11 mouse cellular contexts compared by ENCODE assay signal in genomic region chr5:116419322-116420045, GRCm38 (mm10). TPM values are rescaled to one million over a fixed set of nuclear protein-coding genes. Genes with fewer than 3 reads are reported as not detected.
DNase-seq lines count a peak whose midpoint lies in the region; ATAC-seq and TF ChIP-seq lines count a peak whose summit lies in the region.
"Had no signal": no experiment of that assay in that cellular context is flagged by ENCODE, and none has a peak within 500 bp of the region (broad histone marks: within the 10 kb centered on the region; RNA-seq: fewer than 3 reads in every experiment).

No protein-coding gene starts in this region.

- H3K27ac ChIP-seq in midbrain, embryonic 10.5 days (replicated peaks) = peak overlapping the region; percentile 29; the same call in 1 of the 2 replicates
- no peak overlapping the region for H3K27ac ChIP-seq in midbrain, postnatal 0 days (ENCODE audit: low read depth, low read length)
- peak overlapping the region; percentile 68 for H3K27ac ChIP-seq in heart, embryonic 16.5 days (ENCODE audit: low read length)
- peak overlapping the region; percentile 93 for H3K27ac ChIP-seq in stomach, postnatal 0 days (replicated peaks)
- H3K27ac ChIP-seq: hindbrain, embryonic 14.5 days had no signal

- peak; percentile 25 to 27 for DNase-seq in cerebellum, adult 18-20 months
- DNase-seq in cerebellum, adult 8-10 months = no peak
- DNase-seq in midbrain, embryonic 10.5 days (ENCODE audit: low spot score) = no peak
- DNase-seq in midbrain, postnatal 0 days (ENCODE audit: low spot score) = no peak
- DNase-seq in stomach, postnatal 0 days (ENCODE audit: low spot score) = no peak
- no peak for DNase-seq in left cerebral cortex, adult 18-20 months (ENCODE audit: low spot score in 2 of 2)
- DNase-seq: left cerebral cortex, postnatal 4 days had no signal

- no peak for ATAC-seq in midbrain, postnatal 0 days (ENCODE audit: low FRiP score)
- no peak for ATAC-seq in heart, embryonic 16.5 days (replicated peaks; ENCODE audit: extremely low read depth, insufficient read depth, low FRiP score)
- no peak for ATAC-seq in stomach, postnatal 0 days (ENCODE audit: low FRiP score, low TSS enrichment)
- ATAC-seq in activated CD4-positive, CD25-positive, alpha-beta regulatory T cell, adult 4 months = no peak
- ATAC-seq: CD4-positive, CD25-positive, alpha-beta regulatory T cell, adult 4 months had no signal

- no peaks in the 10 kb centered on the region for H3K9me3 ChIP-seq in midbrain, embryonic 10.5 days (replicated peaks)
- H3K9me3 ChIP-seq in midbrain, postnatal 0 days (ENCODE audit: low read length) = no peaks in the 10 kb centered on the region
- no peaks in the 10 kb centered on the region for H3K9me3 ChIP-seq in heart, embryonic 16.5 days (replicated peaks; ENCODE audit: control insufficient read depth, low read length)
- H3K9me3 ChIP-seq in stomach, postnatal 0 days (ENCODE audit: control insufficient read depth, low read length) = no peaks in the 10 kb centered on the region

- no peak overlapping the region for H3K4me2 ChIP-seq in midbrain, postnatal 0 days (ENCODE audit: low read depth, low read length, poor library complexity, severe bottlenecking)
- peak overlapping the region; percentile 66 for H3K4me2 ChIP-seq in heart, embryonic 16.5 days (ENCODE audit: low read depth, low read length)
- peak overlapping the region; percentile 56 for H3K4me2 ChIP-seq in stomach, postnatal 0 days (replicated peaks; ENCODE audit: low read depth)
- H3K4me2 ChIP-seq: hindbrain, embryonic 14.5 days had no signal

- TF ChIP-seq CTCF in midbrain, postnatal 0 days (IDR thresholded peaks at IDR 0.05) = no peak
- no peak for TF ChIP-seq CTCF in stomach, postnatal 0 days (IDR thresholded peaks at IDR 0.05; ENCODE audit: low read depth)

- peaks cover 30% of the 10 kb centered on the region for H3K27me3 ChIP-seq in midbrain, embryonic 10.5 days (ENCODE audit: low read depth, poor library complexity, severe bottlenecking)
- peaks cover 2% of the 10 kb centered on the region; the same call in 1 of the 2 replicates for H3K27me3 ChIP-seq in midbrain, postnatal 0 days (ENCODE audit: insufficient read depth, low read length)
- H3K27me3 ChIP-seq in heart, embryonic 16.5 days (ENCODE audit: control insufficient read depth, insufficient read depth, low read length) = no peaks in the 10 kb centered on the region
- H3K27me3 ChIP-seq in stomach, postnatal 0 days (ENCODE audit: control insufficient read depth, insufficient read depth, low read length) = no peaks in the 10 kb centered on the region

- no peak overlapping the region for H3K4me3 ChIP-seq in midbrain, embryonic 10.5 days
- no peak overlapping the region for H3K4me3 ChIP-seq in midbrain, postnatal 0 days (ENCODE audit: low read depth, low read length)
- peak overlapping the region; percentile 51 for H3K4me3 ChIP-seq in heart, embryonic 16.5 days (ENCODE audit: low read length)
- H3K4me3 ChIP-seq in stomach, postnatal 0 days (ENCODE audit: low read depth, low read length) = peak overlapping the region; percentile 29

- TF ChIP-seq EP300 in stomach, postnatal 0 days (optimal IDR thresholded peaks at IDR 0.05) = peak; percentile 51

- 54% methylated on average over 6 of the region's 6 CpGs for WGBS in midbrain, embryonic 10.5 days
- WGBS in midbrain, postnatal 0 days = 44% methylated on average over 6 of the region's 6 CpGs
- 47% methylated on average over 6 of the region's 6 CpGs for WGBS in heart, embryonic 16.5 days
- WGBS in stomach, postnatal 0 days = 38% methylated on average over 6 of the region's 6 CpGs

- H3K9ac ChIP-seq in midbrain, postnatal 0 days (replicated peaks; ENCODE audit: low read length, poor library complexity, severe bottlenecking) = no peak overlapping the region
- H3K9ac ChIP-seq in heart, embryonic 16.5 days (ENCODE audit: low read length) = peak overlapping the region; percentile 62
- H3K9ac ChIP-seq in stomach, postnatal 0 days (ENCODE audit: low read length) = peak overlapping the region; percentile 18; the same call in 1 of the 2 replicates
- H3K9ac ChIP-seq: hindbrain, embryonic 14.5 days had no signal

- H3K4me1 ChIP-seq in midbrain, embryonic 10.5 days = peaks cover 75% of the 10 kb centered on the region
- no peaks in the 10 kb centered on the region for H3K4me1 ChIP-seq in midbrain, postnatal 0 days (ENCODE audit: insufficient read depth, low read length)
- H3K4me1 ChIP-seq in heart, embryonic 16.5 days (ENCODE audit: control insufficient read depth, insufficient read depth, low read length) = peaks cover 53% of the 10 kb centered on the region
- peaks cover 5% of the 10 kb centered on the region for H3K4me1 ChIP-seq in stomach, postnatal 0 days (replicated peaks; ENCODE audit: control insufficient read depth, insufficient read depth)

- H3K36me3 ChIP-seq in midbrain, embryonic 10.5 days = no peaks in the 10 kb centered on the region
- H3K36me3 ChIP-seq in midbrain, postnatal 0 days (ENCODE audit: insufficient read depth, low read length) = no peaks in the 10 kb centered on the region
- peaks cover 9% of the 10 kb centered on the region; the same call in 1 of the 2 replicates for H3K36me3 ChIP-seq in heart, embryonic 16.5 days (ENCODE audit: control insufficient read depth, insufficient read depth)
- no peaks in the 10 kb centered on the region; the same call in 1 of the 2 replicates for H3K36me3 ChIP-seq in stomach, postnatal 0 days (ENCODE audit: control insufficient read depth, insufficient read depth, low read length)

RNA-seq across cellular contexts. Expression of gene Hspb8, which starts 3.2 kb away (rescaled TPM):
- 6.9 and 7.5 TPM in 2 replicates for polyA plus RNA-seq in midbrain, embryonic 10.5 days (2016; fragmentation: Nextera tagmentation; extraction: Ambion mirVana)
- 19.4 and 19.8 TPM in 2 replicates for total RNA-seq in midbrain, postnatal 0 days (2014; rRNA removed)
- 7.5 and 8.0 TPM in 2 replicates for polyA plus RNA-seq in midbrain, postnatal 0 days (2015; fragmentation: Nextera tagmentation; extraction: Ambion mirVana)
- 31.1 and 33.8 TPM in 2 replicates for polyA plus RNA-seq in heart, embryonic 16.5 days (2015; fragmentation: Nextera tagmentation; extraction: Ambion mirVana)
- polyA plus RNA-seq in stomach, postnatal 0 days (2015; fragmentation: Nextera tagmentation; extraction: Ambion mirVana) = 28.9 and 29.0 TPM in 2 replicates
- 10 to 100 TPM; 11.5 to 11.6 TPM for total RNA-seq in left cerebral cortex, adult 18-20 months (2021)
- not detected for polyA plus RNA-seq in activated CD4-positive, CD25-positive, alpha-beta regulatory T cell, adult 4 months (2017; shearing (Covaris generic))
- polyA plus RNA-seq: CD4-positive, CD25-positive, alpha-beta regulatory T cell, adult 4 months had no signal

Comparison
In these comparisons a context has a peak if more than half of its experiments do, and no peak if none do; other contexts are left out.
1. DNase-seq: peak in cerebellum, adult 18-20 months (2 of 2); none in cerebellum, adult 8-10 months (single experiment), midbrain, embryonic 10.5 days (single experiment), midbrain, postnatal 0 days (single experiment), stomach, postnatal 0 days (single experiment) and left cerebral cortex, adult 18-20 months (0 of 2).
2. H3K4me3 ChIP-seq: peak in heart, embryonic 16.5 days (single experiment) and stomach, postnatal 0 days (single experiment); none in midbrain, embryonic 10.5 days (single experiment) and midbrain, postnatal 0 days (single experiment).